Mouse (Mus musculus): Measurements from ENCODE around the gene Lpar5.

The Lpar5 gene

GRCm38 (mm10) chr6:125082801-125083386 is 15.2 kb downstream of the Lpar5 start:
- no peak for DNase-seq (ENCODE audit: low read depth in 1 of 2, low spot score in 2 of 2)

DNA sequence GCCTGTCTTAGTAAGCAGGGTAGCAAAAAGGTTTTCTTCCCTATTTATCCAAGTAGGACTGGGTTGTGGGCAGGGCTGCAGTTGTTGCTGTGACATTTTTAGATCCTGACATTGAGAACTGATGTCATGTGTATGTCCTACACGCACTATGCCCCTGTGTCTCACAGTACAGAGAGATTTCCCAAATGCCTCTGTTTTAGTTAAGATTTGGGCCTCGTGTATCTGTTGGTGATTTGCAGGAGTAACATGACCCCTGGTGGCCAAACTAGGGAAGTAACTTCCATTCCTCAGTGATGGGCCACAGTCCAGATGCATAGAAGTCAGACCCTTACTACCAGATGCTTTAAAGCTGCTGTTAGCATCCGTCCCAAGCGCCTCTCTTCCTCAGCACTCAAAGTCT is 16.7 kb downstream of the Lpar5 start:
- peak in 1 of 2 experiments; percentile 39 for DNase-seq (ENCODE audit: low read depth in 1 of 2, low spot score in 2 of 2)

GRCm38 (mm10) chr6:125087937-125088336 is 20.2 kb downstream of the Lpar5 start:
- DNase-seq (ENCODE audit: low read depth in 1 of 2, low spot score in 2 of 2): no peak

GRCm38 (mm10) chr6:125088561-125089321 is 21.0 kb downstream of the Lpar5 start:
- DNase-seq (ENCODE audit: low read depth in 1 of 2, low spot score in 2 of 2): no peak

GRCm38 (mm10) chr6:125089521-125090321 is 22.0 kb downstream of the Lpar5 start:
- no peak for DNase-seq (ENCODE audit: low read depth in 1 of 2, low spot score in 2 of 2)

DNA sequence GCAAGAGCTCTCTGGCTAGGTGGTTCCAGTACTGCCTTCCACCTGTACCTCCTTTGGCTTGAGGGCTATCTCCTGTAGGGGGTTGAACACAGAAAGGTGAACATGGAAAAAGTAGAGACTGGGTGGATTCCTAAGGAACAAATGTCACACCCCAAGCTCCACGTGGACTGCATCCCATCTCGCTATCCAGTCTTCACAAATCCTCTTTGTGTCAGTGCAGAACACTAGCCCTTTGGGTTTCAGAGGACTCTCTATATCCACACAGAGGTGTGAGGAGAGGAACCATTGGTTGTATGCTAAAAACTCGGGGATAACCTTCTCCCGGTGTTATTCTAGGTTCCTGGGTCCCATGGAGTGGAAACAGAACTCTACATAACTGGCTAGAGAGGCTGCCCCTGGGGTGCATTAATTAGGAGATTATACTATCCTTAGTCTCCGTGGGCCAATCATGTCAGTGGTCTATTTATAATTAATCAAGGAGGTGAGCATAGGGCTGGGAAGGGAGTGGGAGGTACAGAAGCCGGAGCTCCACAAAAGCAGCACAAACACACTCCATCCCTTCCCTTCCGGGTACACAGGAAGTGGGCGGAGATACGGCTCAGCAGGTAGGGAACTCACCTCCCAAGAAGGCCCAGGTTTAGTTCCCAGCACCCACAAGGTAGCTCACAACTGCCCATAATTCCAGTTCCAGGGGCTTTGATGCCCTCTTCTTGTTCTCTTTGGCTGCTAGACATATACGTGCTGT is 22.8 kb downstream of the Lpar5 start:
- DNase-seq (ENCODE audit: low read depth in 1 of 2, low spot score in 2 of 2): no peak

DNA sequence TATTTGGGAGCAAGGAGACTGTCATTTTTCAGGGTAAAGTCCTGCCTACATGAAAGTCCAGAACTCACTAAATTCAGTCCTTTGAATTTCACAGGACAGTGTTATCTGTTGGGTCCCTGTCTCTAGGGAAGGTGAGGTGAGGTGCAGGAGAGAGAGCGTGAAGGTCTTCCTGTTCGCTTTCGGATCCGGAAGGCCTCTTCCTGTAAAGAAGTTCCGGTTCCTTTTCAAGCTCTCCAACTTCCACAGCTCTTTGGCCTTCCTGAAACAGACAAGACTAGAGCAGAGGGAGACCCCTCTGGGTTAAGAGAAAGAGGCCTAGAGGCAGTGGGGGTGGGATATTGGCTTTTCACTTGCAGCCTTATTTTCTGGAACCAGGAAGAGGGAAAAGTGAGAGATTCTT is 24.7 kb downstream of the Lpar5 start:
- no peak for DNase-seq (ENCODE audit: low read depth in 1 of 2, low spot score in 2 of 2)

DNA sequence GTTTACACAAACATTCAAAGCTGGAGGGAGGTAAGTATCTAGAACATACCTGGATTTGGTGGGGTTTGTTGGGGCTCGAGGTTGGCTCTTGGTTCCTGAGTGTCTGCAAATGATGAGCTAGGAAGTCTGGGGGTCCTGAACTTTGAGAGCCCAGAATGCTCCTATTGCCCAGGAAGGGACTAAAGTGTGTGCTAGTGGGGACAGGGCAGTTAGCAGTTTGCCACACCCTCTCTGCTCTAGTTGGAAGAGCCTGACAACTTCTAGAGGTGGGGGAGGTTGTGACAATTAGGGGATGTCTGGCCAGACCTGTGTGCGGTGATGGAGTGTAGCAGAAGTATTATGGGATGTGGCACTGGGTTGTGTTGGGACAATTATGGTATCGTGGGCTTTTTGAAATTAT is 27.1 kb downstream of the Lpar5 start:
- no peak for DNase-seq (ENCODE audit: low read depth in 1 of 2, low spot score in 2 of 2)

DNA sequence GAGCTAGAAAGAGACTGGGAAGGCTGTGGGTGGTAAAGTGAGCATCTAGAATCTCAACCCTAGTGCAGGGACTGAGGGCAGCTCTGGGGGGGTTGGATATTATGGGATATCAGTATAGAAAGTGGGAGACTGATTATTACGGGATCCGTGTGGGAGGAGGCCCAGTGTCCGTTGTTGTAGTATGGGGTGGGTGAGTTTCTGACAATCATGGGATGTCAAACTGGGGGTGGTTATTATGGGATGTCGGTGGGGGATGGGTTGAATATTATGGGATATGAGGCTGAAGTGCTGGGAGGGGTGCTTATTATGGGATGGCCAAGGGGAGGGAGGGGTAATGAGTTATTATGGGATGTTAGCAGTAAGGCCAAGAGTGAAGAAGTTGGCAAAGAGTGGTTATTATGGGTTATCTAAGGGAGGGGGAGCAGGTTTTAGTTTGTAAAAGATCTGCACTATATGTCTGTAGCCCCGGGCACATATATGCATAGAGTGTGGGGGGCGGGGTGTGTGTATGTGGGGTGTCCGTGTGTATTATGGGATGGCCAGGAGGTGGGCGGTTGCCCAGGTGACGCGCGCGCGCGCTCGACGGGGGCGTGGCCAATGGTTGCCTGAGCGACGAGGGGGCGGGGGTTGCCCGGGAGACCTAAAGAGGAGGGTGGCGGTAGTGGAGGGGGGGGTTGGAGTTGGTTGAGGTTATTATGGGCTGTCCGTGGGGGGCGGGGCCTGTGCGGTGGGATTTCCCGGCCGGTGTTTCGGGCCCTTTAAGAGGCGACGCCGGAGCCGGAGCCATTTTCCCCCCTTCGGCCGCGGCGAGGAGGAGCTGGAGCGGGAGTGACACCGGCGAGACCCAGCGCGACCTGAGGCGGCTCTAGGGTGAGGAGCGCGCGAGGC is 27.9 kb downstream of the Lpar5 start, which contains the start of gene Chd4:
Gene Chd4, plus strand, starts transcription at position 591 of the 888 bp plus-strand sequence.
- peak in 1 of 2 experiments; percentile 60 for DNase-seq (ENCODE audit: low read depth in 1 of 2, low spot score in 2 of 2)

GRCm38 (mm10) chr6:125096279-125096596 is 28.5 kb downstream of the Lpar5 start:
- no peak for DNase-seq (ENCODE audit: low read depth in 1 of 2, low spot score in 2 of 2)

DNA sequence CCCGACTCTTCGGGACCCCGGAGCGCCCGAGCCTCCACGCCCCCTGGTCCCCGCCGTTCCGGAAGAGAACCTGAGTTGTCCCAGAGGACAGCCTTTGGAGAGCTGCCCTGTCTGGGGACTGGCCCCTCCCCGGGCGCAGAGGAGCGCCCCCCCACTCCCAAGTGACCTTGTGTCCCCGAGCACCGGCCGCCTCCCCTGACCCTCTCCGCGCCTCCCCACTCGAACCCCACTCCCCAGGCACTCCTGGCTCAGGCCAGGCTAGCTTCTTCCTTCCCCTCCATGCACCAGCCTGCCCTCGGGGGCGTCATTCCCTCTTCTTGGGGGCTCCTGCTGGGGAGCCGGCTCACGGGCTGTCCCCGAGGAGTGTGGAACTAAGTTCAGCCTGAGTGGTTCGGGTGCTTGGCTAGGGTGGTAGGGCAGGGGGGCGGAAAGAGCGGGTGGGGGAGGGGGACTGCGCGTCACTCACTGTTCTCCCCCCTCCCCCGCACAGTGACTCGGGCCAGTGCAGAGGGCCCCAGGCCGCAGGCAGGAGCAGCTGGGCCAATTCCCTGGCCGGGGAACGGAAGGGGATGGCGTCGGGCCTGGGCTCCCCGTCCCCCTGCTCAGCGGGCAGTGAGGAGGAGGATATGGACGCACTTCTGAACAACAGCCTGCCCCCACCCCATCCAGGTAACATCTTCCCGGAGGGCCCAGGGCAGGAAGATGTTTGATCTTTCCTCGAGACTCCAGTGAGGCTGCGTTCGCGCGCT is 29.1 kb downstream of the Lpar5 start:
- DNase-seq (ENCODE audit: low read depth in 1 of 2, low spot score in 2 of 2): no peak

GRCm38 (mm10) chr6:125097346-125097689 is 29.6 kb downstream of the Lpar5 start:
- no peak for DNase-seq (ENCODE audit: low read depth in 1 of 2, low spot score in 2 of 2)

DNA sequence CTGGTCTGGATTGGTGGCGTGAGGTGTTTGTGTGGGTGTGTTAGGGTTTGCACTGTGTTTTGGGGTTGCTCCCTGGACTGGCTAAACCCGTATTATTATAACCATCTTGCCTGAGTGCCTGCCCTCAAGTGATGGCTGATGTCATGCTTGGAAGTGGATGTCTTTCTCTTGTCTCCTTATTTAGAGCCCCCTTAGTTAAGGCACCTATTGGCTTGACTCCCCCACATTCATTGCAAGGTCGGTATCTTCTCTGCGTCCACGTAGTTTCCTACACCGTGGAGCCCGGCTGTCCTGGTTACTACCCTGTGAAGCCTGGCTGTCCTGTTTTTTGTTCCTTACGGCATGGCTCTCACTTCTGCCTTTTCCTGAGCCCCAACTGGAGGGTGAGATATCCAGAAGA is 30.2 kb downstream of the Lpar5 start:
- DNase-seq (ENCODE audit: low read depth in 1 of 2, low spot score in 2 of 2): no peak

DNA sequence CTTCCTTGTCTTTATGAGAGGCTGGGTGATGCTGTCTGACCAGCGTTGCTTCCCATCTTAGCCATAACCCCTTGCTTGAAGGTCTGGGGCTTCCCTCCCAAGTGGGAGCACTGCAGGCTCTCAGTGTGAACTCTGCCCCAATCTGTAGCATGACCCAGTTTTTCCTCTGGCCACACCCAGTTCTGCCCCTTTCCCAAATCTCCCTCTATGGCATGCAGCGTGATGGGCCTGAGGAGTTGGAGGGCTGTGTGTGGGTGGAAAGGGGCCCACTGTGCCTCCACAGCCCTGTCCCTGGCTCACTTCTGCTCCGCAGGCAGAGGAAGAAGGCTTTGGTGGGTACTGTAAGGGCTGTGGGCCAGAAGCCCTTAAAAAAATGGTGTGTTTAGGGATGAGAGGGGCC is 30.8 kb downstream of the Lpar5 start:
- DNase-seq (ENCODE audit: low read depth in 1 of 2, low spot score in 2 of 2): no peak

DNA sequence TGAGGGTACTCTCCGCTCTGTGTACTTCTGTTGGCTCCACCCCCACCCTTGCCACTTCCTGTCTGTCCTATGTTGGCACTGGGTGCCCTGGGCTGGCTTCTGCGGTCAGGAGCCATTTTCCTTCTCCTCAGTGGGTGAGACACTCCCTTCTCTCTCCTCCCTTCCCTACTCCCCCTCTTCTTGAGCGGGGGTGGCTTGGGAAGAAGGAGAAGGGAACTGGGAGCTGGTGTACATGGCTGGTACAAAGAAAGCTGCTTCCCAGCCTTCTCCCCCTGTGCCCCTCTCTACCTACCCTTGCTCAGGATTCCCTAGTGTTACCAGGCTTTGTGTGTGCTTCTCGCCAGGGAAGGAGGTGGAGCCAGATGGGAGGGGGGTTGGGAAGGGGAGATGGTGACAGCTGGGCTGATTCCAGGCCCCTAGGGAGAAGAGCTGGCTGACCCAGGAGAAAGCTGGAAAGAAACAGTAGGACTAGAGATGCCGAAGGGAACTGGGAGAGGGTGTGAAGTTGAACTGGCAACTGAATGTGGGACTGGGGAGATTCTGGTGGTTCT is 31.8 kb downstream of the Lpar5 start:
- DNase-seq (ENCODE audit: low read depth in 1 of 2, low spot score in 2 of 2): no peak

- DNase-seq (ENCODE audit: low read depth in 1 of 2, low spot score in 2 of 2): no peak
These were observed 33.7 kb downstream of the Lpar5 start for GRCm38 (mm10) chr6:125101444-125101843.

- DNase-seq (ENCODE audit: low read depth in 1 of 2, low spot score in 2 of 2): no peak
These were observed 36.5 kb downstream of the Lpar5 start for GRCm38 (mm10) chr6:125104223-125104622.

- no peak for DNase-seq (ENCODE audit: low read depth in 1 of 2, low spot score in 2 of 2)
These were observed 40.0 kb downstream of the Lpar5 start for GRCm38 (mm10) chr6:125107705-125108104.

DNA sequence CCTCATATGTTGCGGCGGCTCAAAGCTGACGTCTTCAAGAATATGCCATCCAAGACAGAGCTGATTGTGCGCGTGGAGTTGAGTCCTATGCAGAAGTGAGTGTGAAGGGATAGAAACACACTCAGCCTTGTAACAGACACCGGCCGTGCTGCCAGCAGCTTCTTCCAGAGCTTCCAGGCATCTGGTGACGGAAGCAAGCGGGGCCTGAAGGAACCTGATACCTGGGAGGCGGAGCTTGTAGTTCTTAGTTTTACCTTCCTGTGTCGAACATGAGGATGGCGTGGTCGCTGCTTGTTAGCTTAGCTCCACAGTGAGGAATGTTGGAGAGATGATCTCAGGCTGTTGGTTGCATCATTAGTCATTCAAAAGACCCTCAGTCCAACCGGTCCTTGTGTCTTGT is 41.7 kb downstream of the Lpar5 start:
- DNase-seq (ENCODE audit: low read depth in 1 of 2, low spot score in 2 of 2): no peak

DNA sequence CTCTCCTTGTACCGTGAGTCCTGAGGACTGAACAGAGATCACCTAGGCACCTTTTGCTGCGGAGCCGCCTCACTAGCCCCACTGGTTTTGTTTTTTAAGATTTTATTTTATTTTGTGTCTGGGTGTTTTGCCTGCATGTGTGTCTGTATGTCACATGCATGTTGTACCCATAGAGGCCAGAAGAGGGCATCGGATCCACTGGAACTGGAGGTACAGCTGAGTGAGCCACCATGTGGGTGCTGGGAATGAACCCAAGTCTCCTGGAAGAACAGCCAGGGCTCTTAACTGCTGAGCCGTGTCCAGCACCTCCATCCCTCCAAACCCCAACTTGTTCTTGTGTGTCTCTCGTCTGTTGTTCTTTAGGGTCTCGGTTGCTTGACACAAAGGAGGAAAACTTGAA is 43.2 kb downstream of the Lpar5 start:
- no peak for DNase-seq (ENCODE audit: low read depth in 1 of 2, low spot score in 2 of 2)
